Mouse (Mus musculus): ENCODE results near the gene Natd1.
A peak's percentile ranks its signal among the peaks of the same experiment; 100 is the strongest.

The Natd1 gene

DNA sequence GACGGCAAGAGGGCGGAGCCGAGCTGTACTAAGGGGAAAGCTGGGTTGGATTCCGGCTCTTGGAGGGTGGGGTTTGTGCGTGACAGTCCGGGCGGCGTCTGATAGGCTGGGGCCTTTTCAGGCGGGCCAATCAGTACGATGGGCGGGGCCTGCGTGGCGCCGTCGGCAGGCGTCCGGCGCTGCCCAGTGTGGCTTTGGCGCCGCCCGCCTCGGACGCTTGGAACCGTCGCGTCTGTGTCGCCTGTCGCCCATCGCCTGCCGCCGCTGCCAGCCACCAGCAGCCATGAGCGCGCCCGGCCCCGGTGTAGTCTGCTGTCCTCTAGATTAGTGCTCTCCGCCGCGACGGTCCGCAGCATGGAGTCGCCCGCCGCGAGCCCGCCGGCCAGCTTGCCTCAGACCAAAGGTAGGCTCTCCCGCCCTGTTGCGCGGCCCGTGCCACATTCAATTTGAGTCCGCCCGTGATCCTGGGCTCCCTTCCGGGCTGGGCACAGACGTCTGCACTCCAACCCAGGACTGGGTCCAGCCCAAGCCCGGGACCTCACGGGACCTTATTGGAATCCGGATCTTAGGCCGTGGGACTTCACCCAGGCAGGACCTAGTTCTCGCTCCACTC is 17.4 kb upstream of the Natd1 start, which contains the start of gene Map2k3:
Gene Map2k3, plus strand, starts transcription at position 165 of the 613 bp plus-strand sequence.
- peak; percentile 97 for DNase-seq

DNA sequence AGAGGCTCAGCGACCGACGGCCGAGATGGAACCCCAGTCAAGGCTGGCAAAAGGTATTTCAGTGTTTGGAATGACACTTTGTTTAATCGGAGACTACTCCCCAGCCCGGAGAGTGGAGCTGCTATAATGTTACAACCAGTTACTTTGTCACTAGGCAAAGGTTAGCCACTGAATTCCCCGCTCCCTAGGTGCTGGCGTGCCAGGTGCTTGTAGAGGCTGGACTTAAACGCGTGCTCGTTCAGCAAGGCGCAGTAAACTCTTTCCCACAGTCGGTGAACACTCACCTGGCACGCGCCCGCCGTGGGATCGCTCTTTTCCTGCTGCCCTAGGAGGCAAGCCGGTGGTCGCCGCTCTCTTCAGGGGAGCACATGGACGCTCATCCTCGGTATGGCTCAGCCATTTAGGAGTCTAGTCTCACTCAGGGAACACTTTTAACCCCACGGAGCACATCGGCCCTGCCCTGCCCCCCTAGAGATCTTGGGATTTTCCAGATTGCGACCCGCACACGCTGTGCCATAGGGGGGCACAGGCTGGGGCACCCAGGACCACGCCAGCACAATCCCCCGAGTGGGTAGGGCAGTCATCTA is 16.8 kb upstream of the Natd1 start:
- peak; percentile 68 for DNase-seq

DNA sequence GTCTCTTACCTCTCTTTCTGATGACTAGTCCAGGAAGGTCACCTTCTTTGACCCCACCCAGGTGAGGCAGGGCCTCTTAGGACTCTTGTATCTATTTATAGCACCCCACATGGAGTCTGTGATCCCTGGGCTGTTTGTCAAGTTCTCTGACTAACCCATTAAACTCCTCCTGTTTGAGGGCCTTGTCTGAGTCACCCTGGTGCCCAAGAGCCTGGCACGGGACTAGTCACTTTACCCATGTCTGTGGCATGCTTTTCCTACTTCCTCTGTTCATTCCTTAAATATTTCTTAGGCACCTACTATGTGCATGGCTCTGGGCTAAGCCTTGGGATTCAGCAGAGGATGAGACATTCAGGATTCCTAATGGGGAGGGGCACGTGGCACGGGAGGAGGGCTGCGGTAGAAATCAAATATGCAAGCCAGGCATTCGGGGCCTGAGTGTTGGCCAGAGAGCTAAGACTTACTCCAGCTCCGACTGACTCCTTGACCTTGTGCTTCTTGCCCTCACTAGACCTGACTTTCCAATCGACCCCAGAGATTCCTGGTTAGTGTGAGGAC is 16.3 kb upstream of the Natd1 start:
- DNase-seq = no peak

DNA sequence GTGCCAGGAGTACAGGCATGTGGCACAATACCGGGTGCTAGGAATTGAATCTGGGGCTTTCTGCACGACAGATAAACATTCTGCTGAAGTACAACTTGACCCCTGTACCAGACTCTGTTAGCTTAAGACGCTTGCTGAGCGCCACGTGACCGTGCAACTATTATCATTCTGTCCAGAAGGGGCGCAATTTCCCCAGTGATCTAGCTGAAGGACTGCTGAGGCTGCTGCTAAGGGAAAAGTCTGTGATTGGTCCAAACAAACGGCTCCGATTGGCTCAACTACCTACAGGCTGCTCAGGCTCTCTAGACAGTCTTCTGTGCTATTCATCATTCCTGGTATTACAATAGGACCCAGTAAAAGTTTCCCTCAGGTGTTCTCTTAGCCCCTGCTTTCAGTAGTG is 12.7 kb upstream of the Natd1 start:
- peak; percentile 93 for DNase-seq

DNA sequence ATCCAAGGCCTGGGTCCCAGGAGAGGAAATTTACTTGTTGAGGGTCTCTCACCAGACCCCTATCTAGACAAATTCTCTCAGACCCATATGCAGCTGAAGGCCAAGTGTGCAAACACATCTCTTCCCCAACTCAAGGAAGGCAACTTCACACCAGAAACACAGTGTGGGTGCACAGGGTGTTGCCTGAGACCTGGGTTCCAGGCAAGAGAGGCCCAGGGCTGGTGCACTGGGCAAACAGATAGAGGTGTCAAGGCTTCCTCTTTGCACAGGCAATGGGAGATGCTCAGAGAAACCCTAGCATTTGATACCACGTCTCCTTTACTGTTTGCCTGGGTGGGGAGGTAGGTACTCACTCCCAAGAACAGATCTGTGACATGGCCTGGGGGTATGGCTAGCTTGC is 10.4 kb upstream of the Natd1 start:
- DNase-seq = no peak

DNA sequence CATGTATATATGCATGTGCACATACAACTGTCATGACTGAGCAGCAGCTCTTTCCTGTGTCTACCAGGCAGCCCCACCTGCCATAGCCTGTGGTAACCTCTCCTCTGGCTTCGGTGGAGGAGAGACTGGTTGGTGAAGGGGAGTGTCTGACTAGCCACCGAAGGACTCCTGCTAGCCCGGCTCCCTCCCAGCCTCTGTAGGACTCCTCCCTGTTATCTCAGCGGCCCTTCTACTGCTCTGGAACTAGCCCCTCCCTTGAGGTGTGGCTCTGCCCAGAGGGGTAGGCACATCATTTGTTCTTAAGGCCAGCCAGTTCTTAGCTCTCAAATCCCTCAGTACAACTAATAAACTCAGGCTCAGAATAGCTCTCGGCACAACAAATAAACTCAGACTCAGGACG is 9.9 kb upstream of the Natd1 start:
- DNase-seq = no peak

DNA sequence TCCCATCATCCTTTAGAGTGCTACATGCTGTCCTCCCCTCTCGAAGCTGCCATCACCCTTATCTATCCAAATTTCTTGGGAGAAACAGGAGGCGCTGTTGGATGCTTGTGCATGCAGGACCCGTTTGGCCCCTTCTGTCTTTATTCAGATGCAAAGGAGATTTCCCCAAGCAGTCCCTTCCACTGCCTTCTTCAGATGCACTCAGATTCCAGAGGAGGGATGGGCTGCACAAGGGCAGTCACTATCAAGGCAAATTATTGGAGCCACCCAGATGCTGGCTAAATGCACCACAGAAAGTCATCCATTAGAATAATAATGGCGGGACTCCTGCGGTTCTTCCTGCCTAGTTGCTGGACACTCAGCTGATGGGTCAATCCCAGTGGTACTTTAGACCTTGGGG is 8.4 kb upstream of the Natd1 start:
- no peak for DNase-seq

DNA sequence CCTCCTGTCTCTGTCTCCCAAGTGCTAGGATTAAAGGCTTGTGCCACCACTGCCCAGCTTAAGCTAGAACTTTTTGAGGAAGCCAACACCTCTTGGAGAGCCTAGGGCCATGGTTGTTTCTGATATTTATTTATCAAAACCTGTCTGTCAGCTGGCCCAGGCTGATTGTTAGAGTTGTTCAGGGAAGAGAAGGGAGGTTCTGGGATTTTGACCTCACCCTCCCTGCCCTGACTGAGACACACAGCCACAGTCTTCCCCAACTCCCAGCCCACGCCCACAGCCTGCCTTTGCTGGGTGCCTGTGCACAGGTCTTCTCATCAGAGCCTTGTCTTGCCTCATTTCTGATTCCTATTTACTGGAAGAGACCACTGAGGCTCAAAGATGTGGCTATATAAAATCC is 7.6 kb upstream of the Natd1 start:
- no peak for DNase-seq

DNA sequence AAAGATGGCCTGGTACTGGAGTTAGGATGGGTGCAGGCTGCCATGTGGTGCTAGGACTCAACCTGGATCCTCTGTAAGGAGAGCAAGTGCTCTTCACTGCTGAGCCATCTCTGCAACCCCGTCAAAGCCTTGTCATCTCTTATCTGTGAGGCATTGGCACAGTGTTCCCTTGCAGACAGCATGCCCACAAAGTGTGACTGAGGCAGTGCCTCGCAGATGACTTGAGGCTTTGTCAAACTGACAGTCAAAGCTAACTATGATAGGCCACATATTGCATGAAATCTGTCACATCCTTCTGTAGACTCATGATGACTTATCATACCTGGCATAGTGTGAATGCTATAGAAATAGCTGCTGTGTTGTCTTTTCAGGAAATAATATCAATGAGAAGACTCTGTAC is 5.5 kb upstream of the Natd1 start:
- no peak for DNase-seq

DNA sequence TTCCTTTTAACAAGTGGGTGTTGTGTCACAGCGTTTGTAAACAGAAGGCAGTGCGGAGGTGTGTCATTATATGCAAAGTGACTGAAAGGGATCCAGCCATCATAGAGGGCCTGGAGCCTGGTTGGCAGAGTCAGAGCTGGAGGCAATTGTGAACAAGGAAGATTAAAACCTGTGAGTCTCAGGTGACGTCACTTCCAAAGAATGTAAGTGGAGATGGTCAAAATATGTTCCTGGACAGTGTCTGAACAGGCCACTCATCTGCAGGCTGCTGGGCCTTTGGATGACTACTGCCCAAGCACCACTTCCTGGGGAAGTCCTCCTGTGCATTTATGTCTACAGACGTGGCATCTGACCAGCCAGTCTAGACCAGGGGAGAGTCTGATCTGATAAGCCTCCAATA is 651 bp upstream of the Natd1 start:
- no peak for DNase-seq

DNA sequence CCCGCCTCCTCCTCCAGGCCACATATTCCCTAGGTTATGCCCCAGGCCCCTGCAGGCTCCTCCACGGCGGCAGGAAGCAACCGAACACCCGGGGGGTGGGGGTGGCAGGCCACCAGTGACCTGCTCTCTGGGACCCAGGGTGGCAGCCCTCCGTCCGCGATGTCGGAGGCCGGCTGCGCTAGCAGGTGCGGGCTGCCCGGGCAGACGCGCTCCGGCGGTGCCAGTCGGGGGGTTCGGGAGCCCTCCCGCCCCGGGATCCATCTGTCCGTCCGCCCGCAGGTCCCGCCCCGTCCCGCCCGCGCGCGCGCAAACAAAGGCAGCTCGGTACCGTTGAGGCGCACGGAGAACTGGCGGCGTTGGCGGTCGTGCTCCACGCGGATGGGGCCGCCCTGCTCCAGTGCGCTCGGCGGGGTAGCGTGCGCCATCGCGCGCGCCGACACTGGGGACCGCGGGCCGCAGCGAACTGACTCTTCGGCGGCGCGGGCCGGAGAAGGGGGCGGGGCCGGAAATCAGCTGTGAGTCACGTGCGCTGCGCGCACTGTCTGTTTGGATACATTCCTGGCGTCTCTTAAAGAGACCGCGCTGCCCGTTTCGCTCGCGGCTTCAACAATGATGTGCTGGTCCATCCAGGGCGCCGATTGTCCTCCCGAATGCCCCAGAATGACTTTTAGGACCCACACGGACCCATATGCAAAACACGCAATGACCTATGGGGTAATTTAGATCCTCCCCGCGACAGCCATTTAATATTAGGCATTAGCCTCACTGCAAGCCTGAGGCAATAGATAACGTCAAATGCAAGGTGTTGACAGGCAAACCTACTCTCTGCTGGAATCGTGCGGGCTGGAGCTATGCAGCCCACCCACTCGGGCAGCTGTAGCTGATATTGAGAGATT is 1.0 kb downstream of the Natd1 start:
- peak; percentile 89 for DNase-seq

DNA sequence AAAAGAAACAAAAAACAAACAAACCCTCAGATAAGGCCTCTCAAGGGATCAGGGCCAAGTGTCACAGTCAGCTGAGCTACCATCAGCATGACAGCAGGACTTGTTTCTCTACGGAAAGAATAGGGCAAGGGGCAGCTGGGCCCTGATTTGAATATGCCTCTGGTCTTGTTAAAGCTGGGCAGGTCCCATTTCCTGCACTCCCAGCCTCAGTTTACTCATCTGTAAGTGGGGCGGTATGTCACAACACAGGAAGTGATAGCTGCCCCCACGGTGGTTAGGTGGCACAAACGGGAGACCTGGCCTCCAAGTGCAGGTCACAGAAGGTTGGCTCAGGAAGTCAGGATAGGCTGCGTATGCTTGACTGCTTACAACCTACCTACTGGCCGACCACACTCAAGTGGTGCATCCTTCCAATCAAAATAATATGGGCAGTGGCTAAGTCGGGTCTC is 2.0 kb downstream of the Natd1 start:
- no peak for DNase-seq

DNA sequence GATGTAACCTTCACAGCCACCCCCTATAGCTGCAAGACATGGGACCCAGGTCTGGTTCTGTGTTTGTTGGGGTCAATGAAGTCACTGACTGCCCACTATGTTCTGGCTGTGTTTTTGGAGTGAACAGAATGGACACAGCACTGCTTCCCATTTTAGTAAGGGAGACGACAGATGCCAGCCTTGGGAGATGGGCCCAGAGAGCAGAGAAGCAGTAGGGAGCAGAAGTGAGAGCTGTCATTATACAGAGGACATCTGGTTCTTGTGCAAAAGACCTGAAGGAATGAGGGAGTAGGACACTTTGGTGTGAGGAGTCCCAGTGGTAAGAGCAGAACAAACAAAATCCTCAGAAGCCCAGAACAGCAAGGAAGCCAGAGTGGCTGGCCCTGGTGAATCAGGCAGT is 4.9 kb downstream of the Natd1 start:
- no peak for DNase-seq

DNA sequence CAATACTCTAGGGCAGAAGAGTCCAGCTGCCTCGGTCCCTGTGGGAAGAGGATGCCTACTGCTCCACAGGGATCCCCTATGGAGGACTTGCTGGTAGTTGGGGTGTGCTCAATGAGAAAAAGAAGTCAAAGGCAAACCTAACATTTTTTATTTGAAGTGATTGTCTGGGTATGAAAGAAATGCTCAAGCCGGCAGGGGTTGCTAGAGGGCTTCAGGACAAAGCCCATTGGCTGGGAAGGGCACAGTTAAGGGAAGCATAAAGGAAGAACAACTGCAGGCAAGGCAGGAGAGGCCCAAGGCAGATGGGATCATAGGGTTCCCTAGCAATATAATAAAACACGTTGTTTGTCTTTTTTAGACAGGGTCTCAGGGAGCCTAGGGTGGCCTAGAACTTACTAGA is 6.5 kb downstream of the Natd1 start:
- DNase-seq = no peak

DNA sequence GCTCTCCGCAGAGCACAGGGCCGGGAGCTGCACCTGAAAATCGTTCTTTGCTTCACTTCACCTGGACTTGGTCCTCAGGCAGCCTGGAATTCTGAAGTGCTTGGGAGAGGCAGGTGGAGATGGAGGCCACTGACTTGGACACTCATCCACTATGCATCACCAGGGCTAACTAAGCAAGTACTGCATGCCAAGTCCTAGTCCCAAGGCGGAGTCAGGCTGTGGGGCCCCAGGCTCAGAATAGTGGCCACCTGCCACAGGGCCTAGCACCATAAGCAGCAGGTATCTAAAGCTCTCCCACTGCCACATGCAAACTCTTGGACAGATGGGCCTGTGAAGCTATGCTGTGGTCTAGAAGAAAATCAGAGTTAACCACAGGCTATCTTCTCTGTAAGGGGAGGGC is 8.1 kb downstream of the Natd1 start:
- DNase-seq = peak; percentile 59

DNA sequence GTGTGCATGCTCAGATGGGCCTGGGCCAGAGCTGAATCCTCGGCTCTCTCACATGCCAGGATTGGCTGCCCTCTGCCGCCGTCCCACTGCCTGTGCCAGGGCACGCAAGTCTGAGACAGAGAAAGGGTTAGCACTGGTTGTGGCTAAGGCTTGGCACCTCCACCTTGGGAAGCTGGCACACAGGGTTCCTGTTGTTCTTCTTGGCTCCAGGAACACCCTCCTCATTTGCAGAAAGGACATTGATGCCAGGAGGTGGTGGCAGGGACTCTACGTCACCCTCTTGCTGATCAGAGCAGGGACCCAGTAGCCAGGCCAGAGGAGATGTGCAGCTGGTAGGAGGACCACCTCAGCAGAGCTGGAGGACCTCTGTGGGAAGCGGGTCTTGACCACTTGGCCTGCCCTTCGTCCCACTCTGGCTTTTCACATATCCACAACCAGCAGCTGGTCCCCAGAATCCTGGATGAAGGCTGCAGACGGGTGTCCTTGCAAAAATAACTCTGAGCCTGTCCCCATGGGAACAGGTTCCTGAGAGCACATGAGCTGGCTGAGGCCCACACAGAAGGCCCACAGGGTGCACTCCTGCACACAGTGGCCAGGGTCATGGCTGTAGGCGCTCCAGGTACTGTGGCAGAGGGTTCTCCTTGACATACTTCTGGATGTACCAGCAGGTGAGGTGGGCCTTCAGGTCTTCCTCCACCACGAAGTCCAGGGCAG is 9.0 kb downstream of the Natd1 start:
- DNase-seq = peak; percentile 53

DNA sequence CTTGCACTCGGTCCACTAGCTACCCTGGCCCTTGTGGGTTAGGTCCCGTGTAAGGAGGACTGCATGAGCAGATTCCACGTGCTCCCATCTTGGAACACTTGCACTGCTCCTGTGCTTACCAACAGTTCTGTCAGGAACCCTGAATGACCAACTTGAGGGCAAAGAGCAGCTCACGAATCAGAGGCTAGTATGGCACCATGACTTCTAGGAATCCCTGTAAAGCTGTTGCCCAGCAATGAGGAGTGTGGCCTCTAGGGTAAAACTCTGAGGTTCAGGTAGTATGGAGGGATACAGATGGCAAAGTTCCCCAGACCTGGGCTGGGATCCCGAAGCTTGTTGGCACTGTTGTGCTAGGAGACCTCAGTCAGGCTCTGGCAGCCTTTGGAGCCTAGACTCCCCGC is 10.9 kb downstream of the Natd1 start:
- DNase-seq = peak; percentile 80

DNA sequence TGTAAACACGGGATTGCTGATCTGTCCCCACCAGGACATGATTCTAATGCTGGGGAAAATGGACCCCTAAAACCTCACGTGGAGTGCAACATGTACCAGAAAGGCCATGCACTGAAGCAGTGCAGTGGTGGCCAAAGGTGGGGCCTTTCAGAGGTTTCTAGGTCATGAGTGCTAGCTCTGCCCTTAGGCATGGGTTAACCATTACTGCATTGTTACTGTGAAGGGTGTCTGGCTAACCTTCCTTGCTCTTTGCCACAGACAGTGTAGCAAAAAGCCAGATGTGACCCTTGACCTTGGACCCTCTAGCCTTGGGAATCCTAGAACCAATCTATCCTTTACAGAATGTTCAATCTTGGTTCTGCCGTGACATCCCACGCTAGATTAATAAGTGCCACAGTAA is 12.1 kb downstream of the Natd1 start:
- DNase-seq = peak; percentile 88

DNA sequence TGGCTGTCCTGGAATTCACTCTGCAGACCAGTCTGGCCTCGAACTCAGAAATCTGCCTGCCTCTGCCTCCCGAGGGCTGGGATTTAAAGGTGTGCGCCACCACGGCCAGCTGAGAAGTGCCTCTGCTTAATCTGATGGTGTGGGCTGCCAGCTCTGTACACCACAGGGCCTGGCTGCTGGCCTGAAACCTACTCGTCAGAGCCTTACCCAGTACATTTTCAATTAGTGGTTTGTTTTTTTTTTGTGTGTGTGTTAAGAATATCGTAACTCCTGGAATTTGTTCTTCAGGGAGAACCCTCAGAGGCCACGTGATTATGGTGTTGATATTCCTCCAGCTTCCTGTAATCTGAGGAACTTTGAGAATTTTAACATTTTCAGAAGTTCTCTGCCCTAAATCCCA is 12.5 kb downstream of the Natd1 start:
- peak; percentile 50 for DNase-seq

DNA sequence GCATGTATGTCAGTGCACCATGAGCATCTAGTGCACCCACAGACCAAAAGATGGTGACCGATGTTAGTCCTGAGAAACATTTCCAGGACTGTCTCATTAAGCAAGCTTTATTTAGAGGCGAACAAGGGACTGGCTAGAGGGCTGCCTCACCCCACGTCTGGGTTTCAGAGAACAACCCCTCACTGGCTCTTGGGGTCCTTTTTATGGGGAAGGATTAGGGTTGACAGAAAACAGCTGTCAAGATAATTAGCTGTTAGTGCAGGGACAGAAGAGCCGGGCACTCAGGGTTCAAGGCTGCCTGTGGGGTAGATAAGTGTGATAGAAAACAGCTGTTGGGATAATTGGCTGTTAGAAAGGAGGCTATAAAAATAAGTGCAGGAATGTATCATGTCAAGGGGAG is 18.6 kb downstream of the Natd1 start:
- no peak for DNase-seq

DNA sequence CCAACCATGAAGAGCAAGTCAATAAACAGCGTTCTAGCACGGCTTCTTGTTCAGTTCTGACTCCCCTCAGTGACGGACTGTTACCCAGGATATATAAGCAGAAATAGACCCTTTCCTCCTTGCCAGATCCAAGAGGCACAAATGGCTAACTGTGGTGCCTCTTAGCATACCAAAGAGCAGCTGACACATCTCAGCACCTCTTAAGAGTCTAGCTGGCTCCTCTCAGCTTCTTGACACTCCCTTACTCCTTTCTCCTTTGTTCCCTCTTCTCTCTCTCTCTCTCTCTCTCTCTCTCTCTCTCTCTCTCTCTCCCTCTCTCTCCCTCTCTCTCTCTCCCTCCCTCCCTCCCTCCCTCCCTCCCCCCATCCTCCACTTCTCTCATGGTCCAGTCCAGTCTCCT is 23.8 kb downstream of the Natd1 start:
- no peak for DNase-seq

DNA sequence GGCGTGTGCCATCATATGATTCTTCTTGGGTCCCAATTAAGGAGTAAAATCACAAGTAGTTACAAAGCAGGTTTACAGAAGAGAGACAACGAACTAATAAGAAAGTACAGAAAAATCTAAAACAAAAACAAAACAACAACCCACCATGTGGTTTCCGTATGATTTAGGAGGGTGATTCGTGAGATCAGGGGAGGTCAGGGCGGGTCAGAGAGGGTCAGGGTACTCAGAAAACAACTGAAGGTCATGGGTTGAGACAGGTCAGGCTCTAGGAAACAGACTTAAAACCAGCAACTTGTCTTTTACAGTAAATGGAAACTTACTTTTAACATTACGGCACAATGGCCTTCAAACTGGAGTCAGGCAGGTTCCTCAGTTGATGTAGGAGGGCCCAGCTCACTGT is 24.3 kb downstream of the Natd1 start:
- no peak for DNase-seq

DNA sequence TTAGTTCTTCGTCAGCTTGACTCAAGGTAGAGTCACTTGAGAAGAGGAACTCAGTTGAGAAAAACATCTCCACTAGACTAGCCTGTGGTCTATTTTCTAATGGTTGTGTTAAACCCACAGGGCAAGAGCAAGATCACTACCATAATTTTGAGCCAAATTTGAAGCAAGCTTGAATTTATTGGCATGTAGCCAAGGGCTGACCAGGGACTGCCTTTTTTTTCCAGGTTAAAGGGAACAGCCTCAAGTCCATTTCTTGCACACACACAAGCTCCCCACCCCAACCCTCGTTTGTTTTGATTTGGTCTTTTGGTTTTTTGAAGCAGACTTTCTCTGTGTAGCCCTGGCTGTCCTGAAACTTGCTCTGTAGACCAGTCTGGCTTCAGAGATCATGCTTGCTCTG is 24.7 kb downstream of the Natd1 start:
- no peak for DNase-seq
